Mouse (Mus musculus): ENCODE results near the gene Utp14a.
A peak's percentile ranks its signal among the peaks of the same experiment; 100 is the strongest.

Gene Utp14a

DNA sequence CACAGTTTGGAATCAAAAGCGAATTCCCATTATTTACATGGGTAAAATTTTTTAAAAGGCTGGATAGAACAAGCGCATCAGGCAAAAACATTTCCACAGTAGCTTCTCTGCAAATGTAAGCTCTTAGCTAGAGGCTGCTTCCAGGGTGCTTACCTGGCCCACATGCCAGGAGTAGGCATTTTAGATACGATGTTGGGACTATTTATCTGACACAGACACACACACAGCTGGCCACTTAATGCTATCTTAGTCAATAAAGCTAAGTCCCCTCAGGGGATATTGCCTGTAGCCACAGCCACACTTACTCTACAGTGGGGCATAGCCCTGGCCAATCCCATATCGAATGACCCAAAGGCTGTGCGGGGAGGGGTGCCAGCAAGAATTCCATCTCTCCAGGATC, 55.1 kb downstream of the Utp14a start:
- DNase-seq (ENCODE audit: low spot score in 2 of 2): no peak

DNA sequence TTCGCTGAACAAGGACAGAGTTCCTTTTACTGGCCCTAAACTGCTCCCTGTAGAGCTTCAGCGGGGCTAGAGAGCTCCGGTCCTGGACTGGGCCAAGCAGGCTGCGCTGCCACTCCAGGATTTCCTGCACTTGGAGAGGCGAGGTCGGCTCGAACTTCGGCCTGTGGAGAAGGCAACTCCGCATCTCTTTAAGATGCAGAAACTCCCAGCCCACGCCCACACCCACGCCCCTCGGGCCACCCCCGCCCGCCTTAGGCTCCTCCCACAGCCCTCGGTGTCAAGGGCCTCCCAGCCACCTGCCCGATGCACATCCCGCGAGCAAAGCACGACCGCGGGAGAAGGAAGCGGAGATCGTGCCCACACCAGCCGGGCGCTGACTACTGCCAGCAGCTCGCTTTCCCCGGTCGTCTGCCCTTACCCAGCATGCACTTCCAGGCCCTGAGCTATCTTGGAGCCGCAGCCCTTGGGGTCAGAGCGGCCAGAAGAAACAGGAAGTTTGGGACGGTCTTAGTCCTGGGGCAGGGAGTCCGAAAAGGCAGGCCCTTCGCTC, 57.9 kb downstream of the Utp14a start:
- peak; percentile 24 to 56 for DNase-seq (ENCODE audit: low spot score in 2 of 2)

DNA sequence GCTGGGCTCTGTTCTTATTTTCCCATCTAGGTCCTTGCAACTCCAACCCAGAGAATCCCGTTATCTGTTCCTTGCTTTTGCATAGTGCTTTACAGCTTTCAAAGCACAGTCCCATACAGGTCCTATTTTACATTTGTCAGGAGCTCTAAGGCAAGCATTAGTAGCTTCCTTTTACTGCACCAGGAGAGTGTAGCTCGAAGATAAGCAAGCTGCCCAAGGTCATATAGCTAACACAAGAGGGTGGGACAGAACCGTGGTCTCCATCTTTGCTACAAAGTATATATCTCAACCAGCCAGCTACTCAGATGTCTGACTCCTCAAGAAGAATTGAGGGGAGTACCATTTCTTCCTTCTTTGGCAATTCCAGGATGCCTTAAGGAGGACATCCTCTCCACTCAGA, 60.8 kb downstream of the Utp14a start:
- DNase-seq (ENCODE audit: low spot score in 2 of 2): no peak

DNA sequence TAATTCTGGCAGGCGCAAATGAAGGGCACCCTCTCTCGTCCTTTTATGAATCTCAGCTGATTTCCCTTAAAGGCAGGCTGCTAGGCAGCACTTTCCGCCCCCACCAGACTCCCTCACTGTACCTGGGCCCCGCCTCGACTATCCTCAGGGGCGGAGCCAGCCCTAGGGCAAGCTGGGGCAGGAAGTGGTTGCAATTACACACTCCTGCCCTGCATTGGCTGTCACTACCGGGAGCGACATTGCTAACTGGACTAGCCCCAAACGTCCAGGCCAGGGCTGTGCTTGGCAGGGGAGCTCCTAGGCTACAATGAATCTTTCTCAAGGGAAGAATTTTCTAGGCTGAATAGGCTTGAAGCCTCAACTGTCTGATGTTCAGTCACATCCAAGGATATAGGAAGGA, 61.5 kb downstream of the Utp14a start:
- no peak for DNase-seq (ENCODE audit: low spot score in 2 of 2)

Data from frontal cortex, postnatal 10 days (tissue).